Mouse (Mus musculus): ENCODE results near the gene Doc2b.

- TF ChIP-seq CTCF (IDR thresholded peaks at IDR 0.05) (no peak), EP300 (IDR thresholded peaks at IDR 0.05) (no peak)
Measured at GRCm38 (mm10) chr11:75764521-75765023, 31.3 kb downstream of the Doc2b start.

Data from lung, postnatal 0 days (tissue).